Mouse (Mus musculus) ES-Bruce4 (cell line): ENCODE results near the gene Gm10203.
"Not testable (repeated sequence)": the region's sequence is repeated elsewhere in the genome, so short reads cannot be mapped to it uniquely, and the experiment has no call there.

Experiments
- CTCF ChIP-seq: IDR thresholded peaks from one replicate; pipeline ENCODE4 v1.8.1; 2011; ENCODE audit warnings: low read depth, low read length
- EP300 ChIP-seq: IDR thresholded peaks from 2 replicates; pipeline ENCODE4 v1.6.1; 2011; ENCODE audit warnings: low read depth, low read length; ENCODE audit not compliant: insufficient read depth
- POLR2A ChIP-seq: IDR thresholded peaks from one replicate; pipeline ENCODE4 v1.8.1; 2011; ENCODE audit warnings: low read length; ENCODE audit not compliant: insufficient read depth

GRCm38 (mm10) chr6:149167038-149167437 lies 37.1 kb downstream of the Gm10203 start:
- not testable (repeated sequence) for TF ChIP-seq CTCF, POLR2A, EP300
